Mouse (Mus musculus): ENCODE data around the gene C1ql4.

GRCm38 (mm10) chr15:99065557-99066165, 22.0 kb downstream of the C1ql4 start:
- TF ChIP-seq CTCF (IDR thresholded peaks at IDR 0.05; ENCODE audit: extremely low read depth, insufficient read depth, low read length) (no peak), POLR2A (IDR thresholded peaks at IDR 0.05; ENCODE audit: extremely low read depth, insufficient read depth, low read length) (no peak)

All from cortical plate, adult 2 months (tissue).